Mouse (Mus musculus) kidney, embryonic 14.5 days (tissue): ENCODE data around the gene Ankrd10. TPM values are rescaled to one million over a fixed set of nuclear protein-coding genes. Genes with fewer than 3 reads are reported as not detected.

Experiments
- ATAC-seq: fragments of 200-750 bp; cut with Nextera tagmentation; 2 replicates; pipeline ENCODE4 v1.8.0; 2017; ENCODE audit warnings: moderate number of reproducible peaks, mild to moderate bottlenecking, moderate TSS enrichment, moderate library complexity; ENCODE audit not compliant: low FRiP score, low TSS enrichment
- H3K27ac ChIP-seq: fragments of 300-500 bp; sonication (generic); 2 replicates; pipeline ENCODE4 v1.5.1; 2014; ENCODE audit warnings: low read depth, mild to moderate bottlenecking, low read length, moderate library complexity, mixed read lengths
- H3K27me3 ChIP-seq: fragments of 300-500 bp; sonication (generic); 2 replicates; pipeline ENCODE4 v1.6.1; 2014; ENCODE audit warnings: mild to moderate bottlenecking, low read length; ENCODE audit not compliant: control insufficient read depth, insufficient read depth
- H3K36me3 ChIP-seq: fragments of 300-500 bp; sonication (generic); 2 replicates; pipeline ENCODE4 v1.6.1; 2014; ENCODE audit warnings: low read length, mixed read lengths; ENCODE audit not compliant: control insufficient read depth, insufficient read depth
- H3K4me1 ChIP-seq: fragments of 300-500 bp; sonication (generic); 2 replicates; pipeline ENCODE4 v1.6.1; 2014; ENCODE audit warnings: low read length, mixed read lengths; ENCODE audit not compliant: control insufficient read depth, insufficient read depth
- H3K4me2 ChIP-seq: fragments of 300-500 bp; sonication (generic); replicated peaks from 2 replicates; pipeline ENCODE4 v1.6.1; 2014; ENCODE audit warnings: low read depth, mild to moderate bottlenecking, low read length
- H3K4me3 ChIP-seq: fragments of 300-500 bp; sonication (generic); 2 replicates; pipeline ENCODE4 v1.5.1; 2014; ENCODE audit warnings: mild to moderate bottlenecking, low read length
- H3K9ac ChIP-seq: fragments of 300-500 bp; sonication (generic); 2 replicates; pipeline ENCODE4 v1.6.1; 2014; ENCODE audit warnings: low read depth, mild to moderate bottlenecking, low read length, moderate library complexity
- H3K9me3 ChIP-seq: fragments of 300-500 bp; sonication (generic); 2 replicates; pipeline ENCODE4 v1.6.1; 2016; ENCODE audit warnings: low read length; ENCODE audit not compliant: control insufficient read depth
- WGBS: fragments of 180-500 bp; shearing (Covaris S2); extraction: QIAGEN DNeasy Blood & Tissue Kit; methylation state at CpG from one replicate; pipeline ENCODE4 v1.1.7; 2014; 5-methylcytosine and 5-hydroxymethylcytosine counted together
- polyA plus RNA-seq: library from polyadenylated mRNA; unstranded; fragments of >200 nt; fragmentation: Nextera tagmentation; extraction: Ambion mirVana; gene quantifications from 2 replicates; pipeline ENCODE4 v1.2.1, GENCODE M21; 2014

The Ankrd10 gene
- polyA plus RNA-seq, 1 experiment from 2014 or later: 112 TPM

GRCm38 (mm10) chr8:11625084-11625483 lies 10.5 kb downstream of the Ankrd10 start:
- H3K27me3 ChIP-seq: no peaks in the 10 kb centered on the region
- ATAC-seq: no peak
- peaks cover 84% of the 10 kb centered on the region for H3K36me3 ChIP-seq
- no peak overlapping the region for H3K27ac ChIP-seq
- H3K9ac ChIP-seq: no peak overlapping the region
- WGBS: 82% methylated on average over 4 of the region's 4 CpGs
- no peak overlapping the region for H3K4me3 ChIP-seq
- no peak overlapping the region for H3K4me2 ChIP-seq
- H3K9me3 ChIP-seq: no peaks in the 10 kb centered on the region
- H3K4me1 ChIP-seq: no peaks in the 10 kb centered on the region

GRCm38 (mm10) chr8:11619091-11619490 lies 16.5 kb downstream of the Ankrd10 start:
- Histone ChIP-seq H3K9me3 (no peaks in the 10 kb centered on the region), H3K36me3 (peaks cover 90% of the 10 kb centered on the region), H3K4me3 (no peak overlapping the region), H3K27me3 (no peaks in the 10 kb centered on the region), H3K4me1 (no peaks in the 10 kb centered on the region), H3K9ac (no peak overlapping the region), H3K27ac (no peak overlapping the region), H3K4me2 (no peak overlapping the region)
- ATAC-seq: no peak
- WGBS: 92% methylated on average over 3 of the region's 3 CpGs

- H3K4me1 ChIP-seq: no peaks in the 10 kb centered on the region
- H3K9ac ChIP-seq: no peak overlapping the region
- H3K9me3 ChIP-seq: no peaks in the 10 kb centered on the region
- no peaks in the 10 kb centered on the region for H3K27me3 ChIP-seq
- peaks cover 91% of the 10 kb centered on the region for H3K36me3 ChIP-seq
- no peak overlapping the region for H3K4me3 ChIP-seq
- 88% methylated on average over 2 of the region's 2 CpGs for WGBS
- no peak overlapping the region for H3K4me2 ChIP-seq
- no peak overlapping the region for H3K27ac ChIP-seq
- ATAC-seq: no peak
Measured at GRCm38 (mm10) chr8:11618063-11618462, 17.5 kb downstream of the Ankrd10 start.

GRCm38 (mm10) chr8:11616294-11616693 lies 19.3 kb downstream of the Ankrd10 start:
- ATAC-seq: 0 out of 2 replicates have a peak, but pooled peaks have one; percentile 12
- 22% methylated on average over 1 of the region's 1 CpGs for WGBS
- Histone ChIP-seq H3K9ac (no peak overlapping the region), H3K9me3 (no peaks in the 10 kb centered on the region), H3K4me1 (no peaks in the 10 kb centered on the region), H3K27me3 (no peaks in the 10 kb centered on the region), H3K36me3 (peaks cover 89% of the 10 kb centered on the region), H3K27ac (no peak overlapping the region), H3K4me3 (no peak overlapping the region), H3K4me2 (no peak overlapping the region)

- H3K4me3 ChIP-seq: no peak overlapping the region
- peaks cover 91% of the 10 kb centered on the region for H3K36me3 ChIP-seq
- 82% methylated on average over 6 of the region's 6 CpGs for WGBS
- no peaks in the 10 kb centered on the region for H3K9me3 ChIP-seq
- no peak overlapping the region for H3K4me2 ChIP-seq
- no peak for ATAC-seq
- no peak overlapping the region for H3K9ac ChIP-seq
- no peak overlapping the region for H3K27ac ChIP-seq
- H3K27me3 ChIP-seq: no peaks in the 10 kb centered on the region
- no peaks in the 10 kb centered on the region for H3K4me1 ChIP-seq
Measured at GRCm38 (mm10) chr8:11614126-11614835, 21.3 kb downstream of the Ankrd10 start.

GRCm38 (mm10) chr8:11608848-11609247 lies 26.7 kb downstream of the Ankrd10 start:
- Histone ChIP-seq H3K27me3 (no peaks in the 10 kb centered on the region), H3K36me3 (peaks cover 50% of the 10 kb centered on the region), H3K4me3 (no peak overlapping the region), H3K9ac (no peak overlapping the region), H3K27ac (no peak overlapping the region), H3K4me2 (no peak overlapping the region), H3K4me1 (no peaks in the 10 kb centered on the region), H3K9me3 (peaks cover 6% of the 10 kb centered on the region; the same call in 1 of the 2 replicates)
- 94% methylated on average over 9 of the region's 9 CpGs for whole genome bisulfite sequencing
- ATAC-seq: no peak

- Histone ChIP-seq H3K4me3 (no peak overlapping the region), H3K36me3 (no peaks in the 10 kb centered on the region), H3K4me1 (peaks cover 4% of the 10 kb centered on the region; the same call in 1 of the 2 replicates), H3K9me3 (no peaks in the 10 kb centered on the region), H3K27ac (no peak overlapping the region), H3K9ac (no peak overlapping the region), H3K4me2 (peak overlapping the region; percentile 15; the same call in 1 of the 2 replicates), H3K27me3 (no peaks in the 10 kb centered on the region)
- WGBS: 21% methylated on average over 14 of the region's 14 CpGs
- peak; percentile 91 for ATAC-seq
Measured at GRCm38 (mm10) chr8:11602006-11602680, 33.4 kb downstream of the Ankrd10 start.

GRCm38 (mm10) chr8:11600301-11600951 lies 35.1 kb downstream of the Ankrd10 start:
- no peak overlapping the region for H3K9ac ChIP-seq
- H3K36me3 ChIP-seq: no peaks in the 10 kb centered on the region
- no peak overlapping the region for H3K4me2 ChIP-seq
- H3K9me3 ChIP-seq: no peaks in the 10 kb centered on the region
- H3K4me3 ChIP-seq: no peak overlapping the region
- H3K27ac ChIP-seq: no peak overlapping the region
- H3K4me1 ChIP-seq: peaks cover 4% of the 10 kb centered on the region; the same call in 1 of the 2 replicates
- no peaks in the 10 kb centered on the region for H3K27me3 ChIP-seq
- no peak for ATAC-seq
- WGBS: 89% methylated on average over 5 of the region's 5 CpGs
